Mouse (Mus musculus) cortical plate, adult 2 months (tissue): ENCODE measurements at regions not wholly inside any gene's neighbourhood (a gene's known extent, or its start where the extent isn't known, plus 50 kb on each side); places are given as distances from the start of the nearest gene placed in this dataset.

ENCODE experiments used
- CTCF ChIP-seq: fragments of 200-500 bp; IDR thresholded peaks from 2 replicates; pipeline ENCODE4 v1.5.1; 2011; ENCODE audit warnings: mild to moderate bottlenecking, control low read depth, low read length; ENCODE audit not compliant: insufficient read depth; ENCODE audit errors: extremely low read depth
- POLR2A ChIP-seq: fragments of 200-500 bp; IDR thresholded peaks from 2 replicates; pipeline ENCODE4 v1.6.1; 2011; ENCODE audit warnings: mild to moderate bottlenecking, low read length, control low read depth; ENCODE audit not compliant: insufficient read depth; ENCODE audit errors: extremely low read depth

GRCm38 (mm10) chr2:51038685-51039084 is 110.2 kb downstream of the Rnd3 start:
- no peak for TF ChIP-seq CTCF
- no peak for TF ChIP-seq POLR2A
